Mouse (Mus musculus) intestine, postnatal 0 days (tissue): Measurements from ENCODE around the gene Atp6v1a. TPM values are rescaled to one million over a fixed set of nuclear protein-coding genes. Genes with fewer than 3 reads are reported as not detected.

ENCODE experiments used
- ATAC-seq: fragments of 200-750 bp; cut with Nextera tagmentation; 2 replicates; pipeline ENCODE4 v1.8.0; 2017; ENCODE audit warnings: mild to moderate bottlenecking, moderate TSS enrichment, moderate library complexity
- H3K27ac ChIP-seq: fragments of 300-500 bp; sonication (generic); 2 replicates; pipeline ENCODE4 v1.5.1; 2014; ENCODE audit warnings: mild to moderate bottlenecking, low read depth, low read length, moderate library complexity
- H3K27me3 ChIP-seq: fragments of 300-500 bp; sonication (generic); replicated peaks from 2 replicates; pipeline ENCODE4 v1.6.1; 2014; ENCODE audit warnings: low read length, mixed read lengths; ENCODE audit not compliant: control insufficient read depth, insufficient read depth
- H3K36me3 ChIP-seq: fragments of 300-500 bp; sonication (generic); 2 replicates; pipeline ENCODE4 v1.6.1; 2014; ENCODE audit warnings: mild to moderate bottlenecking, moderate library complexity; ENCODE audit not compliant: control insufficient read depth, insufficient read depth
- H3K4me1 ChIP-seq: fragments of 300-500 bp; sonication (generic); replicated peaks from 2 replicates; pipeline ENCODE4 v1.6.1; 2014; ENCODE audit warnings: antibody characterized with exemption, low read length, mixed read lengths; ENCODE audit not compliant: control insufficient read depth, insufficient read depth
- H3K4me2 ChIP-seq: fragments of 300-500 bp; sonication (generic); replicated peaks from 2 replicates; pipeline ENCODE4 v1.6.1; 2014; ENCODE audit warnings: low read depth, mild to moderate bottlenecking, moderate library complexity
- H3K4me3 ChIP-seq: fragments of 300-500 bp; sonication (generic); 2 replicates; pipeline ENCODE4 v1.5.1; 2014; ENCODE audit warnings: low read depth, low read length
- H3K9ac ChIP-seq: fragments of 300-500 bp; sonication (generic); 2 replicates; pipeline ENCODE4 v1.6.1; 2014; ENCODE audit warnings: mild to moderate bottlenecking, low read depth, low read length
- H3K9me3 ChIP-seq: fragments of 300-500 bp; sonication (generic); 2 replicates; pipeline ENCODE4 v1.6.1; 2016; ENCODE audit warnings: mixed run types; ENCODE audit not compliant: control insufficient read depth
- CTCF ChIP-seq: sonication (generic); IDR thresholded peaks from 2 replicates; pipeline ENCODE4 v1.5.1; 2016; ENCODE audit warnings: low read depth, mild to moderate bottlenecking, control low read depth, antibody characterized with exemption, moderate library complexity
- WGBS: fragments of 180-500 bp; shearing (Covaris S2); extraction: QIAGEN DNeasy Blood & Tissue Kit; methylation state at CpG from one replicate; pipeline ENCODE4 v1.1.7; 2014; 5-methylcytosine and 5-hydroxymethylcytosine counted together
- polyA plus RNA-seq: library from polyadenylated mRNA; unstranded; fragments of >200 nt; fragmentation: Nextera tagmentation; extraction: Ambion mirVana; gene quantifications from 2 replicates; pipeline ENCODE4 v1.2.1, GENCODE M21; 2015

Gene Atp6v1a
- polyA plus RNA-seq, 1 experiment from 2014 or later: 60.7 TPM

DNA sequence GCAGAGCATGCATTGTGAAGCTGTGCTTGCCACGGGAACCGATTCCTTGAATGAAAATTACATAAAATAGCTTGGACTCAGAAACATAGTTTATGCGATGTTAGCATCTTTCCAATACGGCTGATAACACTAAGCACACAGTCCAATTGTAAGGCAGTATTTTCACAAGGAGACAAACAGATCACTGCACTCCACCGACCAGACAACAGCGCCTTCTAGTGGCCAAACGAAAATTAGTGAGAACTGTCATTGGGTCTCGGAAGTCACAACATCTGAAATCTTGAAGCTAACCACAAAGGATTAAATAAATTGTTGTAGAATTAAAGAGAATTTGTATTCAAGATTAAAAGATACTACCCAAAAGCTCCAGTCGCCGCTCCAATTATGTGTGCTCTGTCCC is 80.8 kb downstream of the Atp6v1a start:
- WGBS: 22% methylated on average over 10 of the region's 10 CpGs
- Histone ChIP-seq H3K9ac (no peak overlapping the region), H3K36me3 (no peaks in the 10 kb centered on the region), H3K27me3 (no peaks in the 10 kb centered on the region), H3K4me3 (no peak overlapping the region), H3K4me1 (no peaks in the 10 kb centered on the region), H3K9me3 (no peaks in the 10 kb centered on the region), H3K4me2 (no peak overlapping the region), H3K27ac (no peak overlapping the region)
- TF ChIP-seq CTCF: peak; percentile 94
- no peak; the same call in 1 of the 2 replicates for ATAC-seq

DNA sequence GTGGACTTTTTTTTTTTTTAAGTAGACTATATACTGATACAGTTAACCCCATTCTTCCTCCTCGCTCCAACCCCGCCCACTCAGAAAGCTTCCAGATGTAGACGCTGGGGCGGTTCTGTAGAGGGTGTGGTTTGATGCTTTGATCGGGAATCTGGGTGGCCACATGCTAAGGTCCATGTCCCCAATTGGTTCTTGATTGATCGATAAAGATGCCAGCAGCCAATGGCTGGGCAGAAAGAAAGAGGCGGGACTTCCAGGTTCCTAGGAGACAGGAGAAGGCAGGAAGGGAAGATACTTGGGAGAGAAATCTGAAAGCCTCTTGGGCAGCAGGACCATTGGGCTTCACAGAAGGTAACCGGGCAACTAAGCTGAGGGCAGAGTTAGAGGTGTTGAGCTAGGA is 83.7 kb downstream of the Atp6v1a start:
- no peak overlapping the region for H3K27ac ChIP-seq
- no peak overlapping the region for H3K4me2 ChIP-seq
- H3K36me3 ChIP-seq: no peaks in the 10 kb centered on the region
- ATAC-seq: no peak
- no peaks in the 10 kb centered on the region for H3K27me3 ChIP-seq
- H3K9ac ChIP-seq: no peak overlapping the region
- 63% methylated on average over 8 of the region's 8 CpGs for WGBS
- TF ChIP-seq CTCF: no peak
- no peaks in the 10 kb centered on the region for H3K9me3 ChIP-seq
- H3K4me1 ChIP-seq: no peaks in the 10 kb centered on the region
- H3K4me3 ChIP-seq: no peak overlapping the region

GRCm38 (mm10) chr16:44053265-44053664 is 86.2 kb downstream of the Atp6v1a start:
- no peaks in the 10 kb centered on the region for H3K36me3 ChIP-seq
- H3K27ac ChIP-seq: no peak overlapping the region
- no peak overlapping the region for H3K4me2 ChIP-seq
- H3K4me1 ChIP-seq: no peaks in the 10 kb centered on the region
- WGBS: 59% methylated on average over 6 of the region's 6 CpGs
- H3K9me3 ChIP-seq: no peaks in the 10 kb centered on the region
- no peaks in the 10 kb centered on the region for H3K27me3 ChIP-seq
- no peak overlapping the region for H3K9ac ChIP-seq
- ATAC-seq: no peak
- no peak overlapping the region for H3K4me3 ChIP-seq
- no peak for TF ChIP-seq CTCF

DNA sequence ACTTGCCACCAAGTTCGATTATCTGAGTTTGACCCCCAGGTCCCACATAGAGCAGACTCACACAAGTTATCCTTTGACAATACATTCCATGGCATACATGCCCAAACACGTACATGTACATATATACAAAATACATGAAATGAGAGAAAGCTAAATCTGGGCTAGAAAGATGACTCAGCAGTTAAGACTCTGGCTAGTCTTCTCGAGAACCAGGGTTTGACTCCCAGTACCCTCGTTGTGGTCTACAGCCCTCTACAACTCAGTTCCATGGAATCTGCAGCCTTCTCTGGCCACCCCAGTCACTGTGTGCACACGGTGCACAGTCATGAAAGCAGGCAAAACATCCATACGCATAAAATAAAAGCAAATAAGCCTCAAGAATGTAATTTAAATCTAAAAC is 87.1 kb downstream of the Atp6v1a start:
- H3K4me3 ChIP-seq: no peak overlapping the region
- H3K36me3 ChIP-seq: no peaks in the 10 kb centered on the region
- ATAC-seq: no peak
- TF ChIP-seq CTCF: no peak
- 85% methylated on average over 6 of the region's 6 CpGs for WGBS
- H3K9ac ChIP-seq: no peak overlapping the region
- no peak overlapping the region for H3K27ac ChIP-seq
- no peaks in the 10 kb centered on the region for H3K27me3 ChIP-seq
- no peak overlapping the region for H3K4me2 ChIP-seq
- no peaks in the 10 kb centered on the region for H3K9me3 ChIP-seq
- no peaks in the 10 kb centered on the region for H3K4me1 ChIP-seq

DNA sequence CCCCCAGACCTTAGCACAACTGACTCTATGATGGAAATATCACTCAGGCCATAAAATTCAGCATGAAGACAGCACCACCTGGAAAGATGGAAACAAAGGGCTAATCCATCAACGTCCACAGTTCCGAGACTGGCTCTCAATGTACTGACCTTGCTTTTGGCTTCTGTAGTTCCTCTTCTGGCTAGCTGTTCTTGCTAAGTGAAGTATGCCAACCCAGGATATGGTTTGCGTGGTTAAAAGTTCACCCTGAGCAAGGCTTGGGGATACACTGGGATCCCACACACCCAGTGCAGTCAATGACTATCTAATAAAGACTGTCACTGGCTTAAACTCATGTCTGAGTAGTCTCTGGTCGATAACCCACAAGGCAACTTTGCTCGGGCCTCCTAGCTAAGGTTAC is 89.4 kb downstream of the Atp6v1a start:
- H3K27ac ChIP-seq: no peak overlapping the region
- H3K4me1 ChIP-seq: no peaks in the 10 kb centered on the region
- H3K9me3 ChIP-seq: no peaks in the 10 kb centered on the region
- no peak overlapping the region for H3K4me2 ChIP-seq
- TF ChIP-seq CTCF: no peak
- ATAC-seq: no peak
- H3K27me3 ChIP-seq: no peaks in the 10 kb centered on the region
- H3K4me3 ChIP-seq: no peak overlapping the region
- H3K36me3 ChIP-seq: no peaks in the 10 kb centered on the region
- no peak overlapping the region for H3K9ac ChIP-seq
- WGBS: 74% methylated on average over 5 of the region's 5 CpGs

- H3K27ac ChIP-seq: no peak overlapping the region
- H3K4me3 ChIP-seq: no peak overlapping the region
- H3K9me3 ChIP-seq: no peaks in the 10 kb centered on the region
- TF ChIP-seq CTCF: peak; percentile 53
- H3K36me3 ChIP-seq: no peaks in the 10 kb centered on the region
- no peaks in the 10 kb centered on the region for H3K4me1 ChIP-seq
- H3K4me2 ChIP-seq: no peak overlapping the region
- ATAC-seq: no peak
- H3K27me3 ChIP-seq: no peaks in the 10 kb centered on the region
- 79% methylated on average over 4 of the region's 4 CpGs for WGBS
- H3K9ac ChIP-seq: no peak overlapping the region
Measured at GRCm38 (mm10) chr16:44039112-44039511, 100.4 kb downstream of the Atp6v1a start.

Other genes with a start within 250 kb of the Atp6v1a start
- 3.6 and 4.2 TPM in 2 replicates for gene Ccdc191, start 249.9 kb downstream of the Atp6v1a start, polyA plus RNA-seq
- gene Qtrt2, start 212.9 kb downstream of the Atp6v1a start, polyA plus RNA-seq: 5.8 and 7.0 TPM in 2 replicates
- 2.0 and 2.6 TPM in 2 replicates for gene Zdhhc23, start 159.9 kb downstream of the Atp6v1a start, polyA plus RNA-seq
- gene Gramd1c, start 76.4 kb downstream of the Atp6v1a start, polyA plus RNA-seq: 7.0 and 7.6 TPM in 2 replicates
- gene Naa50, start 125 bp upstream of the Atp6v1a start, polyA plus RNA-seq: 38.6 and 40.1 TPM in 2 replicates
- 2.1 and 2.3 TPM in 2 replicates for gene Usf3, start 33.5 kb upstream of the Atp6v1a start, polyA plus RNA-seq
- gene Sidt1, start 193.5 kb upstream of the Atp6v1a start, polyA plus RNA-seq: 1.1 and 1.2 TPM in 2 replicates
- gene Spice1, start 207.4 kb upstream of the Atp6v1a start, polyA plus RNA-seq: 4.2 and 4.7 TPM in 2 replicates